Mouse (Mus musculus) embryonic facial prominence, embryonic 12.5 days (tissue): ENCODE measurements at regions not wholly inside any gene's neighbourhood (a gene's known extent, or its start where the extent isn't known, plus 50 kb on each side); places are given as distances from the start of the nearest gene placed in this dataset.

Experiments
- ATAC-seq: fragments of 200-750 bp; cut with Nextera tagmentation; 2 replicates; pipeline ENCODE4 v1.8.0; 2017; ENCODE audit not compliant: insufficient number of reproducible peaks, insufficient read depth, low FRiP score, low TSS enrichment
- H3K27ac ChIP-seq: fragments of 300-500 bp; sonication (generic); 2 replicates; pipeline ENCODE4 v1.5.1; 2016; ENCODE audit warnings: mild to moderate bottlenecking
- H3K27me3 ChIP-seq: fragments of 300-500 bp; sonication (generic); 2 replicates; pipeline ENCODE4 v1.6.1; 2016; ENCODE audit warnings: mild to moderate bottlenecking, moderate library complexity
- H3K36me3 ChIP-seq: fragments of 300-500 bp; sonication (generic); 2 replicates; pipeline ENCODE4 v1.6.1; 2016; ENCODE audit warnings: mild to moderate bottlenecking
- H3K4me1 ChIP-seq: fragments of 300-500 bp; sonication (generic); 2 replicates; pipeline ENCODE4 v1.6.1; 2016
- H3K4me2 ChIP-seq: fragments of 300-500 bp; sonication (generic); replicated peaks from 2 replicates; pipeline ENCODE4 v1.6.1; 2016; ENCODE audit warnings: mild to moderate bottlenecking, moderate library complexity
- H3K4me3 ChIP-seq: fragments of 300-500 bp; sonication (generic); 2 replicates; pipeline ENCODE4 v1.5.1; 2016; ENCODE audit warnings: mild to moderate bottlenecking
- H3K9ac ChIP-seq: fragments of 300-500 bp; sonication (generic); 2 replicates; pipeline ENCODE4 v1.6.1; 2016; ENCODE audit warnings: mild to moderate bottlenecking, moderate library complexity
- H3K9me3 ChIP-seq: fragments of 300-500 bp; sonication (generic); 2 replicates; pipeline ENCODE4 v1.6.1; 2016; ENCODE audit warnings: mild to moderate bottlenecking, moderate library complexity
- WGBS: fragments of 180-500 bp; shearing (Covaris S2); methylation state at CpG from one replicate; pipeline ENCODE4 v1.1.7; 2016; 5-methylcytosine and 5-hydroxymethylcytosine counted together

GRCm38 (mm10) chr8:75353786-75354185 lies 52.6 kb downstream of the Gm10358 start:
- Histone ChIP-seq H3K4me1 (no peaks in the 10 kb centered on the region), H3K4me3 (no peak overlapping the region), H3K9me3 (no peaks in the 10 kb centered on the region), H3K9ac (no peak overlapping the region), H3K36me3 (no peaks in the 10 kb centered on the region), H3K27me3 (no peaks in the 10 kb centered on the region), H3K27ac (no peak overlapping the region), H3K4me2 (no peak overlapping the region)
- no peak for ATAC-seq
- 73% methylated on average over 1 of the region's 1 CpGs for WGBS

GRCm38 (mm10) chr8:75350141-75350540 lies 56.2 kb downstream of the Gm10358 start:
- WGBS = 69% methylated on average over 1 of the region's 1 CpGs
- no peak overlapping the region for H3K4me3 ChIP-seq
- no peaks in the 10 kb centered on the region for H3K9me3 ChIP-seq
- no peaks in the 10 kb centered on the region for H3K36me3 ChIP-seq
- H3K9ac ChIP-seq = no peak overlapping the region
- H3K27ac ChIP-seq = no peak overlapping the region
- ATAC-seq = no peak
- H3K4me1 ChIP-seq = no peaks in the 10 kb centered on the region
- no peak overlapping the region for H3K4me2 ChIP-seq
- H3K27me3 ChIP-seq = no peaks in the 10 kb centered on the region

GRCm38 (mm10) chr8:75348047-75348446 lies 58.3 kb downstream of the Gm10358 start:
- H3K4me1 ChIP-seq = no peaks in the 10 kb centered on the region
- no peaks in the 10 kb centered on the region for H3K9me3 ChIP-seq
- no peak overlapping the region for H3K27ac ChIP-seq
- H3K36me3 ChIP-seq = no peaks in the 10 kb centered on the region
- H3K4me2 ChIP-seq = no peak overlapping the region
- 49% methylated on average over 1 of the region's 1 CpGs for WGBS
- ATAC-seq = no peak
- no peak overlapping the region for H3K9ac ChIP-seq
- no peak overlapping the region for H3K4me3 ChIP-seq
- no peaks in the 10 kb centered on the region for H3K27me3 ChIP-seq

- Histone ChIP-seq H3K27ac (no peak overlapping the region), H3K4me3 (no peak overlapping the region), H3K4me2 (no peak overlapping the region), H3K36me3 (no peaks in the 10 kb centered on the region), H3K9ac (no peak overlapping the region), H3K9me3 (no peaks in the 10 kb centered on the region), H3K4me1 (no peaks in the 10 kb centered on the region), H3K27me3 (no peaks in the 10 kb centered on the region)
- WGBS = 78% methylated on average over 1 of the region's 1 CpGs
- no peak for ATAC-seq
Observed at GRCm38 (mm10) chr8:75320614-75321013, 85.8 kb downstream of the Gm10358 start.

GRCm38 (mm10) chr8:75318526-75318925 lies 87.9 kb downstream of the Gm10358 start:
- no peak overlapping the region for H3K27ac ChIP-seq
- no peak overlapping the region for H3K9ac ChIP-seq
- no peak for ATAC-seq
- no peaks in the 10 kb centered on the region for H3K9me3 ChIP-seq
- no peak overlapping the region for H3K4me2 ChIP-seq
- no peaks in the 10 kb centered on the region for H3K4me1 ChIP-seq
- no peaks in the 10 kb centered on the region for H3K27me3 ChIP-seq
- no peak overlapping the region for H3K4me3 ChIP-seq
- 19% methylated on average over 4 of the region's 4 CpGs for WGBS
- no peaks in the 10 kb centered on the region for H3K36me3 ChIP-seq

GRCm38 (mm10) chr8:75315886-75316285 lies 90.5 kb downstream of the Gm10358 start:
- ATAC-seq = peak; percentile 47; the same call in 1 of the 2 replicates
- 13% methylated on average over 3 of the region's 3 CpGs for WGBS
- H3K9ac ChIP-seq = no peak overlapping the region

GRCm38 (mm10) chr8:75309463-75309862 lies 95.7 kb downstream of the Rasd2 start:
- 83% methylated on average over 2 of the region's 2 CpGs for WGBS
- no peak for ATAC-seq
- no peak overlapping the region for H3K4me3 ChIP-seq

More at GRCm38 (mm10) chr8:75315886-75316285, 90.5 kb downstream of the Gm10358 start:
- Histone ChIP-seq H3K4me2 (no peak overlapping the region), H3K27ac (no peak overlapping the region), H3K36me3 (no peaks in the 10 kb centered on the region), H3K4me3 (no peak overlapping the region), H3K4me1 (no peaks in the 10 kb centered on the region), H3K27me3 (no peaks in the 10 kb centered on the region), H3K9me3 (no peaks in the 10 kb centered on the region)

GRCm38 (mm10) chr8:75291921-75292320 lies 78.2 kb downstream of the Rasd2 start:
- no peaks in the 10 kb centered on the region for H3K36me3 ChIP-seq
- H3K4me1 ChIP-seq = no peaks in the 10 kb centered on the region
- no peak for ATAC-seq
- H3K27ac ChIP-seq = no peak overlapping the region
- no peaks in the 10 kb centered on the region for H3K27me3 ChIP-seq
- no peak overlapping the region for H3K4me2 ChIP-seq
- H3K4me3 ChIP-seq = no peak overlapping the region
- 82% methylated on average over 3 of the region's 3 CpGs for WGBS
- H3K9me3 ChIP-seq = no peaks in the 10 kb centered on the region
- no peak overlapping the region for H3K9ac ChIP-seq

More at GRCm38 (mm10) chr8:75309463-75309862, 95.7 kb downstream of the Rasd2 start:
- Histone ChIP-seq H3K36me3 (no peaks in the 10 kb centered on the region), H3K4me1 (no peaks in the 10 kb centered on the region), H3K27ac (no peak overlapping the region), H3K9ac (no peak overlapping the region), H3K9me3 (no peaks in the 10 kb centered on the region), H3K27me3 (no peaks in the 10 kb centered on the region), H3K4me2 (no peak overlapping the region)

- 81% methylated on average over 8 of the region's 8 CpGs for WGBS
Observed at GRCm38 (mm10) chr8:75289933-75290332, 76.2 kb downstream of the Rasd2 start.

More at GRCm38 (mm10) chr8:75289933-75290332, 76.2 kb downstream of the Rasd2 start:
- Histone ChIP-seq H3K4me1 (no peaks in the 10 kb centered on the region), H3K4me3 (no peak overlapping the region), H3K27me3 (no peaks in the 10 kb centered on the region), H3K36me3 (no peaks in the 10 kb centered on the region), H3K27ac (no peak overlapping the region), H3K4me2 (no peak overlapping the region), H3K9ac (no peak overlapping the region), H3K9me3 (no peaks in the 10 kb centered on the region)
- ATAC-seq = no peak
